Mouse (Mus musculus) forebrain, embryonic 11.5 days (tissue): ENCODE results near the gene Spred2. TPM values are rescaled to one million over a fixed set of nuclear protein-coding genes. Genes with fewer than 3 reads are reported as not detected.

Source experiments
- ATAC-seq: fragments of 200-750 bp; cut with Nextera tagmentation; replicated peaks from 2 replicates; pipeline ENCODE4 v1.8.0; 2017; ENCODE audit warnings: moderate TSS enrichment; ENCODE audit not compliant: low FRiP score
- DNase-seq: peaks from one replicate; pipeline ENCODE4 v3.0.0-alpha.2; 2017; ENCODE audit warnings: low spot score
- H3K27ac ChIP-seq: fragments of 300-500 bp; sonication (generic); 2 replicates; pipeline ENCODE4 v1.5.1; 2014; ENCODE audit warnings: low read depth, low read length
- H3K27me3 ChIP-seq: fragments of 300-500 bp; sonication (generic); 2 replicates; pipeline ENCODE4 v1.6.1; 2014; ENCODE audit warnings: mild to moderate bottlenecking, low read length, mixed read lengths; ENCODE audit not compliant: control insufficient read depth, insufficient read depth
- H3K36me3 ChIP-seq: fragments of 300-500 bp; sonication (generic); 2 replicates; pipeline ENCODE4 v1.6.1; 2014; ENCODE audit warnings: mild to moderate bottlenecking, low read length, moderate library complexity, mixed read lengths; ENCODE audit not compliant: control insufficient read depth, insufficient read depth
- H3K4me1 ChIP-seq: fragments of 300-500 bp; sonication (generic); replicated peaks from 2 replicates; pipeline ENCODE4 v1.6.1; 2014; ENCODE audit warnings: low read length, mixed read lengths; ENCODE audit not compliant: control insufficient read depth, insufficient read depth
- H3K4me2 ChIP-seq: fragments of 300-500 bp; sonication (generic); 2 replicates; pipeline ENCODE4 v1.6.1; 2014; ENCODE audit warnings: low read depth, mild to moderate bottlenecking, low read length, moderate library complexity, mixed read lengths; ENCODE audit not compliant: severe bottlenecking
- H3K4me3 ChIP-seq: fragments of 300-500 bp; sonication (generic); 2 replicates; pipeline ENCODE4 v1.5.1; 2014; ENCODE audit warnings: low read depth, low read length
- H3K9ac ChIP-seq: fragments of 300-500 bp; sonication (generic); 2 replicates; pipeline ENCODE4 v1.6.1; 2014; ENCODE audit warnings: low read length
- H3K9me3 ChIP-seq: fragments of 300-500 bp; sonication (generic); 2 replicates; pipeline ENCODE4 v1.6.1; 2016; ENCODE audit warnings: low read length, mixed read lengths; ENCODE audit not compliant: control insufficient read depth
- WGBS: fragments of 180-500 bp; shearing (Covaris S2); extraction: QIAGEN DNeasy Blood & Tissue Kit; methylation state at CpG from one replicate; pipeline ENCODE4 v1.1.7; 2014; 5-methylcytosine and 5-hydroxymethylcytosine counted together
- polyA plus RNA-seq: library from polyadenylated mRNA; unstranded; fragments of >200 nt; fragmentation: Nextera tagmentation; extraction: Ambion mirVana; gene quantifications from 2 replicates; pipeline ENCODE4 v1.2.1, GENCODE M21; 2014

Spred2 gene
- polyA plus RNA-seq, 1 experiment from 2014 or later, result 7.7 TPM

GRCm38 (mm10) chr11:19941156-19941777, 17.1 kb downstream of the Spred2 start:
- H3K27me3 ChIP-seq, result no peaks in the 10 kb centered on the region
- H3K4me3 ChIP-seq, result no peak overlapping the region
- ATAC-seq, result no peak
- no peaks in the 10 kb centered on the region; the same call in 1 of the 2 replicates for H3K36me3 ChIP-seq
- DNase-seq, result no peak
- no peak overlapping the region for H3K27ac ChIP-seq
- H3K9ac ChIP-seq, result no peak overlapping the region
- no peaks in the 10 kb centered on the region; the same call in 1 of the 2 replicates for H3K9me3 ChIP-seq
- no peaks in the 10 kb centered on the region for H3K4me1 ChIP-seq
- 83% methylated on average over 12 of the region's 12 CpGs for WGBS
- H3K4me2 ChIP-seq, result no peak overlapping the region

GRCm38 (mm10) chr11:19941978-19942377, 17.8 kb downstream of the Spred2 start:
- H3K27me3 ChIP-seq, result no peaks in the 10 kb centered on the region
- H3K4me3 ChIP-seq, result no peak overlapping the region
- no peak overlapping the region for H3K9ac ChIP-seq
- ATAC-seq (no peak), DNase-seq (no peak)
- 91% methylated on average over 4 of the region's 4 CpGs for WGBS
- no peak overlapping the region for H3K27ac ChIP-seq
- no peaks in the 10 kb centered on the region; the same call in 1 of the 2 replicates for H3K36me3 ChIP-seq
- no peaks in the 10 kb centered on the region; the same call in 1 of the 2 replicates for H3K9me3 ChIP-seq
- H3K4me2 ChIP-seq, result no peak overlapping the region
- no peaks in the 10 kb centered on the region for H3K4me1 ChIP-seq

GRCm38 (mm10) chr11:19943753-19944152, 19.6 kb downstream of the Spred2 start:
- no peak overlapping the region for H3K9ac ChIP-seq
- DNase-seq (no peak), ATAC-seq (no peak)
- no peaks in the 10 kb centered on the region; the same call in 1 of the 2 replicates for H3K36me3 ChIP-seq
- H3K27me3 ChIP-seq, result no peaks in the 10 kb centered on the region
- 93% methylated on average over 2 of the region's 2 CpGs for WGBS
- H3K27ac ChIP-seq, result no peak overlapping the region
- no peak overlapping the region for H3K4me3 ChIP-seq
- no peak overlapping the region for H3K4me2 ChIP-seq
- H3K4me1 ChIP-seq, result no peaks in the 10 kb centered on the region
- no peaks in the 10 kb centered on the region; the same call in 1 of the 2 replicates for H3K9me3 ChIP-seq

GRCm38 (mm10) chr11:19944701-19945100, 20.5 kb downstream of the Spred2 start:
- Histone ChIP-seq H3K36me3 (no peaks in the 10 kb centered on the region; the same call in 1 of the 2 replicates), H3K9ac (no peak overlapping the region), H3K9me3 (no peaks in the 10 kb centered on the region; the same call in 1 of the 2 replicates), H3K4me3 (no peak overlapping the region), H3K4me1 (no peaks in the 10 kb centered on the region), H3K27me3 (no peaks in the 10 kb centered on the region), H3K4me2 (no peak overlapping the region), H3K27ac (no peak overlapping the region)
- 55% methylated on average over 6 of the region's 6 CpGs for WGBS
- ATAC-seq (0 out of 2 replicates have a peak, but pooled peaks have one; percentile 40), DNase-seq (no peak)

GRCm38 (mm10) chr11:19946721-19947120, 22.5 kb downstream of the Spred2 start:
- no peak for ATAC-seq
- no peak overlapping the region for H3K9ac ChIP-seq
- H3K36me3 ChIP-seq, result no peaks in the 10 kb centered on the region; the same call in 1 of the 2 replicates
- no peaks in the 10 kb centered on the region; the same call in 1 of the 2 replicates for H3K9me3 ChIP-seq
- H3K4me1 ChIP-seq, result no peaks in the 10 kb centered on the region
- 89% methylated on average over 6 of the region's 7 CpGs for WGBS
- no peak for DNase-seq
- H3K27ac ChIP-seq, result no peak overlapping the region
- H3K4me3 ChIP-seq, result no peak overlapping the region
- H3K27me3 ChIP-seq, result no peaks in the 10 kb centered on the region
- H3K4me2 ChIP-seq, result no peak overlapping the region

DNA sequence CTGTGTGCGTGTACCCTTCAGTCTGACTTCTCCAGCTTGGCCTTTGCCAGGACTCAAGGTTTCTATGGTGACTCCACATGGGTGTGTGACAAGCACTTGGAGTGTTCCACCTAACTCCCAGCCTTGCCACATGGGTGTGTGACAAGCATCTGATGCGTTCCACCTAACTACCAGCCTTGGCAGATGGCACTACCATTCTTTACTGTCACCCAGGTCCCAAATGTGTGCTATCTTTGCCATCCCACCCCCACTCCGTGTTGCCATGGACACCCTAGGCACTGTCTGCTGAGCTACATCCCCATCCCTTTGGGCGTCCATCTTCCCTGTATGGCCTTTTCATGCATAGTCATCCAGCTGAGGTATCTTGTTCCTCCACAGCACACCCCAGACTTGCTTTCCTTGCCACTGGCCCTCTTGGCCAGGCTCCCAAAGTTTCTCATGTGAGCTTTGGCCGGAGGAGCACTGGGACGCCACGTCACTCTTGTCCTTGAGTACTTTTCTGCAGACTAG, 23.5 kb downstream of the Spred2 start:
- Histone ChIP-seq H3K4me2 (no peak overlapping the region), H3K9ac (no peak overlapping the region), H3K4me3 (no peak overlapping the region), H3K36me3 (no peaks in the 10 kb centered on the region; the same call in 1 of the 2 replicates), H3K4me1 (no peaks in the 10 kb centered on the region), H3K9me3 (no peaks in the 10 kb centered on the region; the same call in 1 of the 2 replicates), H3K27ac (no peak overlapping the region), H3K27me3 (no peaks in the 10 kb centered on the region)
- no peak for DNase-seq
- ATAC-seq, result no peak
- WGBS, result 95% methylated on average over 7 of the region's 7 CpGs

GRCm38 (mm10) chr11:19949725-19950124, 25.6 kb downstream of the Spred2 start:
- no peak overlapping the region for H3K4me2 ChIP-seq
- H3K27me3 ChIP-seq, result no peaks in the 10 kb centered on the region
- no peaks in the 10 kb centered on the region for H3K4me1 ChIP-seq
- ATAC-seq (no peak), DNase-seq (no peak)
- no peaks in the 10 kb centered on the region; the same call in 1 of the 2 replicates for H3K36me3 ChIP-seq
- WGBS, result 89% methylated on average over 5 of the region's 5 CpGs
- H3K9ac ChIP-seq, result no peak overlapping the region
- H3K4me3 ChIP-seq, result no peak overlapping the region
- no peak overlapping the region for H3K27ac ChIP-seq
- no peaks in the 10 kb centered on the region; the same call in 1 of the 2 replicates for H3K9me3 ChIP-seq

- no peaks in the 10 kb centered on the region; the same call in 1 of the 2 replicates for H3K36me3 ChIP-seq
- ATAC-seq (no peak), DNase-seq (no peak)
- no peaks in the 10 kb centered on the region for H3K27me3 ChIP-seq
- no peak overlapping the region for H3K4me3 ChIP-seq
- H3K4me2 ChIP-seq, result no peak overlapping the region
- no peak overlapping the region for H3K9ac ChIP-seq
- H3K9me3 ChIP-seq, result no peaks in the 10 kb centered on the region; the same call in 1 of the 2 replicates
- no peak overlapping the region for H3K27ac ChIP-seq
- no peaks in the 10 kb centered on the region for H3K4me1 ChIP-seq
- WGBS, result 78% methylated on average over 8 of the region's 8 CpGs
Measured at GRCm38 (mm10) chr11:19950169-19950568, 26.0 kb downstream of the Spred2 start.
